Mouse (Mus musculus) kidney, postnatal 10 days (tissue): ENCODE measurements at regions not wholly inside any gene's neighbourhood (a gene's known extent, or its start where the extent isn't known, plus 50 kb on each side); places are given as distances from the start of the nearest gene placed in this dataset.
"Not testable (repeated sequence)": the region's sequence is repeated elsewhere in the genome, so short reads cannot be mapped to it uniquely, and the experiment has no call there.

Experiments used
- DNase-seq: peaks from one replicate; pipeline ENCODE4 v3.0.0; 2021; ENCODE audit warnings: mixed read lengths

DNA sequence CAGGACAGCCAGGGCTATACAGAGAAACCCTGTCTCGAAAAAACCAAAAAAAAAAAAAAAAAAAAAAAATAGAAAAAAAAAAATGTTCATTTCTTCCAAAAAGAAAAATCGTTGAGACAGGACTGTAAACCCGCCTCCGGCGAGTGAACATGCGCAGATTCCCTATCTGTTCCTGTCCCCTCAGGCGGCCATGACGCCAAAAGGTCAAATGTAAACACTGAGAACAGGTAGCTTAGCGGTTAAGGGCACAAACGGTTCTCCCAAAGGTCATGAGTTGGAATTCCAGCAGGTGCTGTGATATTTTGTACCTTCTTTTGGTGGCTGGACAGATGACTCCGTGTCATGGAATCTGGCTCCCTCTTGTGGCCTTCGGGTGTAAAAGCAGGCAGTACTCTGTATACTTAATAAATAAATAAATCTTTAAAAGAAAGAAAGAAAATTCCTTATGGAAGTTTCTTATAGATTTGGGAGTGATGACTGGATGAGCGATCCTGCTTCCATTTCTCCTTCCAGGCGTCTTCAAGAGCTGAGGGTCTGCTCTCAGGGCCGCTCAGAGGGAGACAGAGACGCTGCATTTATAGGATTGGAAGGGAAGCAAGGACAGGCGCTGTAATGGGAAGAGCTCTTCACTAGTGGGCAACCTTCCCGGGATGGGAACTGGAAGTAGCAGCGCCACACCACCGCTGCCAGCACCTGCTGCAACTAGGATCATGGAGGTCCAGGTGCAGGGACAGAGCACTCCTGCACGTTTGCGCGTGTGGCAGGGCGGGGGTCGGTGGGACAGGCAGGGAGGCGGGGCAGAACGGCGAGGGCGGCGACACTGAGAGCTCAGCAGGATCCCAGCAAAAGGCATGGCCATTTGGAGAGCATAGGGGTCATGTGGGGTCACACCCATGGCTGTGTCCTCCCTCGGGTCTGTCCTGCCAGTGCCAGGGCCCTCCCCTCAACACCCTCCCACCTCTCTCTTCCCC, 189.2 kb upstream of the Gm10767 start:
- not testable (repeated sequence) for DNase-seq

DNA sequence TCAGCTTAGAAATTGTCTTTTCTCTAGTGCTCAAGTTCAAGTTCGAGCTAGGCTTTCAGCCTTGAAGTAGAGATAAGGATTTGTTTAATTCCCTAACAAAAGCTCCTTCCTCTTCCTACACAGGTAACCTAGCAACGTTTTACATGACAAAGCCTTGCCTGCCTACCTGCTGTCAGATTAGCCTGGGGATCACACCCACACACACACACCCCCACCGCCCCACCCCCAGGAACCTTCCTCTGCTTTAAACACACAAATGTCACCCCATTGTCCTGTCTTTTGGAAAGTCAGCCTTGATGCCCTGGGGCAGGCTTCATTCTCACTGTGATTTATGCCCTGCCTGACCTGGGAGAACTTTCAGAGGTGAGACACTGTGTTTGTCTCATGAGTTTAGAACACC, 193.7 kb upstream of the Gm10767 start:
- not testable (repeated sequence) for DNase-seq

DNA sequence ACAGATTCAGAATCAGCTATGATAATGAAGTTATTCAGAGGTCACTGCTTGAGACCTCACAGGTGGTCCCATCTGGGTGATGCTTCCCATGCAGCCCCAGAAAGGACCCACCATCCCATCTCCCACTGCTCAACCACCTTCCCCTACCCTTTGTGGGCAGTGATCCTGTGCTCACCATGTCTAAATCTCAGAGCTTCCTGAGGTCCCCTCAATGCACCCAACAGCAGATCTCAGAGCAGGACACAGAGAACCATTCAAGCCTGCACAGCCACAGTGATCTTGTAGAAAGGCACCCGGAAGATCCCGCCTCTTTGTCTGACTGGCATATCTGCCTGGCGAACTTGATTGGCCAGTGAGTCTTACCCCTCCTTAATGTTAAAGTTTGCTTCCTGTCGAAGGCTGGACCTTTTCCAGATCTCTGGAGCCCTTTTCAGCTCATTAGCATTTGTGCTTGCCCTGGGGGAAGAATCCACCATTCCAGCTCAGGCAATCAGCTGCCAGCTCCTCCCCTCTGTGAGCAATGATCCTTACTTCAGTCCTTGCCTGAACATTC, 206.7 kb upstream of the Gm10767 start:
- not testable (repeated sequence) for DNase-seq

DNA sequence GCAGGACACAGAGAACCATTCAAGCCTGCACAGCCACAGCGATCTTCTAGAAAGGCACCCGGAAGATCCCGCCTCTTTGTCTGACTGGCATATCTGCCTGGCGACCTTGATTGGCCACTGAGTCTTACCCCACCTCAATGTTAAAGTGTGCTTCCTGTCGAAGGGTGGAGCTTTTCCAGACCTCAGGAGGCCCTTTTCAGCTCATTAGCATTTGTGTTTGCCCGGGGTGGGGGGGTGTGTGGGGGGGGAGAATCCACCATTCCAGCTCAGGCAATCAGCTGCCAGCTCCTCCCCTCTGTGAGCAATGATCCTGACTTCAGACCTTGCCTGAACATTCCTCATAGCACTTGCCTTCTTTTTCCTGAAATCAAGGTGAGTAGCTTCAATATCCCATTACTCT, 223.9 kb upstream of the Gm10767 start:
- not testable (repeated sequence) for DNase-seq

DNA sequence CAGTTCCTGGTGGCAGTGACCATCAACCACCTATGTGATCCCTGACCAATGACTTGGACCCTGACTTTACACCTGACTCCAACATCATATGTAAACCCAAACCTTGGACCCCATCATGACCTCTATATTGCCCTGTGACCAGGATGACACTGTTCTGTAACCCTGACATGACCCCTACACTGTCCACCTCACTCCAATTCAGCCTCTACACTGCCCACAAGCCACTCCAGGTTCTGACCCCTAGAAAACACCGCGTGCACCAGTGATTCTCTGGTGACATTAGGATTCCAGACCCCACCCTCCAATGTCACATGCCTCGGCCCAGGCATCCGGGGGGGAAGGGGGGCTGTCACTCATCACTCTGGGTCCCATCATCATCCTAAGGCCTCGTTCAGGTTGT, 201.3 kb upstream of the 2410141K09Rik start:
- DNase-seq: not testable (repeated sequence)

DNA sequence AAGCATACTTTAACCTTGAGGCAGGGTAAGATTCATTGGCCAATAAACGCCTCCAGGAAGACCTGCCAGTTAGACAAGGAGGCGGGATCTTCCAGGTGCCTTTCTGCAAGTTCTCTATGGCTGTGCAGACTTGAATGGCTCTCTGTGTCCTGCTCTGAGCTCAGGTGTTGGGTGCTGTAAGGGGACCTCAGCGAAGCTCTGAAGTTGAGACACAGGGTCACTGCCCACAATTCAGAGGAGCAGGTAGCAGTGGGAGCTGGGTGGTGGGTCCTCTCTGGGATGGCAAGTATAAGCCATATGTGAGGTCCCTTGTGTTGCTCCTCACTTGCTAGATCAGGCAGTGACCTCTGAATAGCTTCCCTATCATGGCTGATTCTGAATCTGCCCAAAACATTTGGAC, 184.8 kb upstream of the 2410141K09Rik start:
- DNase-seq: not testable (repeated sequence)

DNA sequence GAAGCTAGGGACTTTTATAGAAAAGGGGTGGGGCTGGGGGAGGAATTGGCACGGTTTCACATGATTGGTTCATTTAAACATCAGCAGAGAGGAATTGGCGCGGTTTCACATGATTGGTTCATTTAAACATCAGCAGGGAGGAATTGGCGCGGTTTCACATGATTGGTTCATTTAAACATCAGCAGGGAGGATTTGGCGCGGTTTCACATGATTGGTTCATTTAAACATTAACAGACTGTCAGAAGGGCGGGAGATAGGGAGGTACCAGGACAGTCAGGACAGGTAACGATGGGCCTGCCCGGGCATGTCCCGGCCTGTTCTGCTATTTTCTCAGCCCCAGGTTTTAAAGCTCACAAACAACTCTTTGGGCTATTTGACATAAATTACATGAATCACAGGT, 145.1 kb upstream of the 2410141K09Rik start:
- peak; percentile 9 for DNase-seq

DNA sequence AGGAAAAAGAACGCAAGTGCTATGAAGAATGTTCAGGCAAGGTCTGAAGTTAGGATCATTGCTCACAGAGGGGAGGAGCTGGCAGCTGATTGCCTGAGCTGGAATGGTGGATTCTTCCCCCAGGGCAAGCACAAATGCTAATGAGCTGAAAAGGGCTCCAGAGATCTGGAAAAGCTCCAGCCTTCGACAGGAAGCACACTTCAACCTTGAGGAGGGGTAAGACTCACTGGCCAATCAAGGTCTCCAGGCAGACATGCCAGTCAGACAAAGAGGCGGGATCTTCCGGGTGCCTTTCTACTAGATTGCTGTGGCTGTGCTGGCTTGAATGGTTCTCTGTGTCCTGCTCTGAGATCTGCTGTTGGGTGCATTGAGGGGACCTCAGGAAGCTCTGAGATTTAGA, 122.7 kb upstream of the 2410141K09Rik start:
- DNase-seq: not testable (repeated sequence)

DNA sequence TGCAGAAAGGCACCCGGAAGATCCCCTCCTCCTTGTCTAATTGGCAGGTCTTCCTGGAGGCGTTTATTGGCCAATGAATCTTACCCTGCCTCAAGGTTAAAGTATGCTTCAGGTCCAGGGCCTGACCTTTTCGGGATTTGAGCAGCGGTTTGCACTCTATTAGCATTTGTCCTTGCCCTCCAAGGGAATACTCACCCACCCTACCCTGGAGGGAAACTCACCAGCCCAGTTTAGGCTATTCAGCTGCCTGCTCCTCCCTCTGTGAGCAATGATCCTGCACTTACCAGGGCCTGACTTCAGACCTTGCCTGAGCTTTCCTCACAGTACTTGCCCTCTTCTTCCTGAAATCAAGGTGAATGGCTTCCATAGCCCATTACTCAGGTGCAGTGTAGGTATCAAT, 115.5 kb upstream of the 2410141K09Rik start:
- DNase-seq: not testable (repeated sequence)

DNA sequence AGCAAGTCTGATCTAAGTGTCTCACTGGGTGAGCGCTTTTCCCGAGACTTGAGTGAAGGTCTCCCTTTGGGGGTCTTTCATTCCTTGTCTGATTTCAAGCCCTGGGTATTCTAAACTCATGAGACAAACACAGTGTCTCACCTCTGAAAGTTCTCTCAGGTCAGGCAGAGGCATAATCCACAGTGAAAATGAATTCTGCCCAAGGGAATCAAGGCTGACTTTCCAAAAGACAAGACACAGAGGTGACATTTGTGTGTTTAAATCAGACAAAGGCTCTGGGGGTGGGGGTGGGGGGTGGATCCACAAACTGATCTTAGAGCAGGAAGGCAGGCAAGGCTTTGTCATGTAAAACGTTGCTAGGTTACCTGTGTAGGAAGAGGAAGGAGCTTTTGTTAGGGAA, 107.0 kb upstream of the 2410141K09Rik start:
- DNase-seq: not testable (repeated sequence)

DNA sequence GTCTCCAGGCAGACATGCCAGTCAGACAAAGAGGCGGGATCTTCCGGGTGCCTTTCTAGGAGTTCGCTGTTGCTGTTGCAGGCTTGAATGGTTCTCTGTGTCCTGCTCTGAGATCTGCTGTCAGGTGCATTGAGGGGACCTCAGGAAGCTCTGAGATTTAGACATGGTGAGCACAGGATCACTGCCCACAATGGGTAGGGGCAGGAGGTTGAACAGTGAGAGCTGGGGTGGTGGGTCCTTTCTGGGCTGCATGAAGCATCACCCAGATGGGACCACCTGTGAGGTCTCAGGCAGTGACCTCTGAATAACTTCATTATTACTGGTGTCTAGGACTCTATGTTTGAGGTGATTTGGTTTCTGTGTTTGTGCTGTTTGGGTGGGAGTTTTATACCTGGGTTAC, 78.7 kb upstream of the 2410141K09Rik start:
- not testable (repeated sequence) for DNase-seq
